Comparison of ENCODE assay signal across 8 mouse cellular contexts in the genomic region with DNA sequence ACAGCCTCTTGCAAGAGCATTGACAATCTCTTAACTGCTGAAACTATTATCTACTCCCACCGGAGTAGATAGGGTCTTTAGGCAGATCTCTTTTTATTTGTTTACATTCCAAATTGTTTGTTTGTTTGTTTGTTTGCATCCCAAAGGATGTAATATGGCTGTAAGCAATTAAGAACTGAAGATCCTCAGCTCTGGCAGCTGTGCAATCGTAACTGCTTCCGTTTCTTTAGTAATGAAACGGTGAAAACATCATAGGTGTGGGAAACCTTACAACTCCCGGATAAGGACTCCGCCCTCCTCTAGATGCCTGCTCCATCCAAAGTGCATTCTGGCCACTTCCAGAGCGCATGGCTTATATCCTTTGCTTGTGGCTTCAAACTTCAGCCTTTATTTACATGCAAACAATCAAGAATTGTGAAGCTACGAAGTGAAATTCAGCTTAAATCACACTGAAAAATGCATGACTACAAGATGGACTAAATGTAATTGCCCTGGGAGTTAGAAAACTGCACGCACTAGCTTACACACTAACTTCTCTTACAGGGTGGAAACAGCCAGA. TPM values are rescaled to one million over a fixed set of nuclear protein-coding genes. Genes with fewer than 3 reads are reported as not detected.
DNase-seq lines count a peak whose midpoint lies in the region; ATAC-seq and TF ChIP-seq lines count a peak whose summit lies in the region.

No protein-coding gene starts in this region.

- in situ Hi-C loops in CH12.LX (cut with MboI; ENCODE audit: low pct_ligation_motif_present, low pct_unique_long_range_greater_than_20kb, low sequenced_read_pairs): no loop called here

- peak overlapping the region; percentile 71 for H3K9ac ChIP-seq in CH12.LX (ENCODE audit: insufficient read depth, low read depth)
- peak overlapping the region; percentile 81 for H3K9ac ChIP-seq in forebrain, embryonic 13.5 days
- peak overlapping the region; percentile 92 for H3K9ac ChIP-seq in liver, embryonic 13.5 days

- H3K9me3 ChIP-seq in heart, embryonic 10.5 days: no peaks in the 10 kb centered on the region
- no peaks in the 10 kb centered on the region for H3K9me3 ChIP-seq in CH12.LX (replicated peaks; ENCODE audit: low read length)
- no peaks in the 10 kb centered on the region for H3K9me3 ChIP-seq in forebrain, embryonic 13.5 days (replicated peaks)
- no peaks in the 10 kb centered on the region for H3K9me3 ChIP-seq in liver, embryonic 13.5 days (replicated peaks)

- 16% methylated on average over 9 of the region's 9 CpGs for WGBS in heart, embryonic 10.5 days
- 16% methylated on average over 9 of the region's 9 CpGs for WGBS in forebrain, embryonic 13.5 days
- WGBS in liver, embryonic 13.5 days (ENCODE audit: insufficient replicate concordance): 6% methylated on average over 9 of the region's 9 CpGs

- TF ChIP-seq EP300 in CH12.LX (IDR thresholded peaks at IDR 0.05; ENCODE audit: low read length): no peak

- peaks cover 14% of the 10 kb centered on the region for H3K36me3 ChIP-seq in heart, embryonic 10.5 days
- peaks cover 12 to 26% of the 10 kb centered on the region in 2 experiments for H3K36me3 ChIP-seq in CH12.LX (replicated peaks in 1 of 2; ENCODE audit: control insufficient read depth in 1 of 2, insufficient read depth in 1 of 2, low read length in 1 of 2)
- H3K36me3 ChIP-seq in forebrain, embryonic 13.5 days (ENCODE audit: poor library complexity, severe bottlenecking): peaks cover 14% of the 10 kb centered on the region
- H3K36me3 ChIP-seq in liver, embryonic 13.5 days: peaks cover 27% of the 10 kb centered on the region

- H3K4me3 ChIP-seq in heart, embryonic 10.5 days: peak overlapping the region; percentile 81
- peak overlapping the region; percentile 87 to 97 (median 88) for H3K4me3 ChIP-seq in CH12.LX (replicated peaks in 1 of 3; ENCODE audit: low read depth in 2 of 3, low read length in 2 of 3, poor library complexity in 1 of 3)
- peak overlapping the region; percentile 85 for H3K4me3 ChIP-seq in forebrain, embryonic 13.5 days
- H3K4me3 ChIP-seq in liver, embryonic 13.5 days (replicated peaks): peak overlapping the region; percentile 84

- TF ChIP-seq RAD21 in CH12.LX (IDR thresholded peaks at IDR 0.05; ENCODE audit: low read depth, low read length): no peak

- peaks cover 28% of the 10 kb centered on the region for H3K4me1 ChIP-seq in heart, embryonic 10.5 days
- peaks cover 11 to 38% of the 10 kb centered on the region in 2 experiments for H3K4me1 ChIP-seq in CH12.LX (ENCODE audit: control insufficient read depth in 1 of 2, insufficient read depth in 2 of 2)
- peaks cover 25% of the 10 kb centered on the region for H3K4me1 ChIP-seq in forebrain, embryonic 13.5 days
- peaks cover 37% of the 10 kb centered on the region for H3K4me1 ChIP-seq in liver, embryonic 13.5 days (replicated peaks)

- H3K79me2 ChIP-seq in CH12.LX (replicated peaks; ENCODE audit: control insufficient read depth, extremely low read depth, insufficient read depth, poor library complexity, severe bottlenecking): peaks cover 33% of the 10 kb centered on the region

- DNase-seq in heart, embryonic 10.5 days (ENCODE audit: low spot score): no peak
- DNase-seq in heart, postnatal 25 days (ENCODE audit: low spot score): no peak
- peak; percentile 22 for DNase-seq in CH12.LX (ENCODE audit: extremely low read depth)
- DNase-seq in liver, embryonic 13.5 days: no peak
- no peak for DNase-seq in right cerebral cortex, postnatal 25 days
- DNase-seq in left cerebral cortex, postnatal 36 days (ENCODE audit: low spot score in 2 of 2): no peak

- intact Hi-C loops in heart, postnatal 25 days (cut with DNase I): no loop called here
- intact Hi-C loops in left cerebral cortex, postnatal 36 days (cut with DNase I): no loop called here

- no peaks in the 10 kb centered on the region for H3K27me3 ChIP-seq in heart, embryonic 10.5 days (ENCODE audit: insufficient read depth, poor library complexity, severe bottlenecking)
- H3K27me3 ChIP-seq in CH12.LX (replicated peaks): peaks cover 6% of the 10 kb centered on the region
- H3K27me3 ChIP-seq in forebrain, embryonic 13.5 days: no peaks in the 10 kb centered on the region
- no peaks in the 10 kb centered on the region for H3K27me3 ChIP-seq in liver, embryonic 13.5 days

- peak overlapping the region; percentile 100 for H3K4me2 ChIP-seq in CH12.LX (ENCODE audit: insufficient read depth, low read depth, poor library complexity, severe bottlenecking)
- peak overlapping the region; percentile 72 for H3K4me2 ChIP-seq in forebrain, embryonic 13.5 days
- H3K4me2 ChIP-seq in liver, embryonic 13.5 days: peak overlapping the region; percentile 83

- dilution Hi-C loops in CH12.LX (cut with MboI; ENCODE audit: extremely low pct_ligation_motif_present, extremely low pct_unique_long_range_greater_than_20kb, low sequenced_read_pairs): no loop called here

- no peak for TF ChIP-seq CTCF in CH12.LX (conservative IDR thresholded peaks at IDR 0.05 in 1 of 2, IDR thresholded peaks at IDR 0.05 in 1 of 2; ENCODE audit: low read depth in 2 of 2, low read length in 2 of 2)

- TF ChIP-seq POLR2A in CH12.LX (IDR thresholded peaks at IDR 0.05; ENCODE audit: low read depth, low read length): no peak

- no peak for ATAC-seq in forebrain, embryonic 13.5 days
- no peak for ATAC-seq in liver, embryonic 13.5 days (ENCODE audit: low read depth)
- ATAC-seq in megakaryocyte-erythroid progenitor cell, adult 5-6 weeks (replicated peaks; ENCODE audit: low FRiP score, low TSS enrichment, poor library complexity, severe bottlenecking): no peak

- H3K27ac ChIP-seq in heart, embryonic 10.5 days: peak overlapping the region; percentile 89; the same call in 1 of the 2 replicates
- H3K27ac ChIP-seq in CH12.LX (ENCODE audit: insufficient read depth, low read depth): no peak overlapping the region
- no peak overlapping the region for H3K27ac ChIP-seq in forebrain, embryonic 13.5 days
- peak overlapping the region; percentile 83 for H3K27ac ChIP-seq in liver, embryonic 13.5 days

TF ChIP-seq in CH12.LX, 34 proteins besides CTCF, POLR2A, EP300 and RAD21:
- TF ChIP-seq MXI1 (IDR thresholded peaks at IDR 0.05; ENCODE audit: low read depth, low read length) (peak; percentile 48), SIN3A (IDR thresholded peaks at IDR 0.05; ENCODE audit: low read length) (peak; percentile 38; the same call in 1 of the 2 replicates), UBTF (IDR thresholded peaks at IDR 0.05; ENCODE audit: low read depth, low read length) (no peak)

RNA-seq across cellular contexts. Expression of a gene that starts 0.7 kb away (rescaled TPM):
- polyA plus RNA-seq in heart, embryonic 10.5 days (2016; fragmentation: Nextera tagmentation; extraction: Ambion mirVana): 7.0 and 7.1 TPM in 2 replicates
- total RNA-seq in heart, postnatal 25 days (2021): 1 to 10 TPM; 1.4 to 1.8 TPM
- 8.9 and 10.2 TPM in 2 replicates for total RNA-seq in CH12.LX (2012; rRNA removed)
- total RNA-seq in CH12.LX (2014; rRNA removed): 7.4 and 7.7 TPM in 2 replicates
- polyA plus RNA-seq in CH12.LX (2012; ENCODE audit: insufficient read length, low read depth): 8.4 and 8.8 TPM in 2 replicates
- 5.9 and 6.6 TPM in 2 replicates for polyA plus RNA-seq in forebrain, embryonic 13.5 days (2015; fragmentation: Nextera tagmentation; extraction: Ambion mirVana)
- 4.1 and 5.1 TPM in 2 replicates for polyA plus RNA-seq in liver, embryonic 13.5 days (2015; fragmentation: Nextera tagmentation; extraction: Ambion mirVana)
- 1 to 10 TPM; 1.8 to 2.9 TPM for total RNA-seq in left cerebral cortex, postnatal 36 days (2021)
- total RNA-seq in megakaryocyte-erythroid progenitor cell, adult 5-6 weeks (2014; fragmentation: Nextera tagmentation): 13.5 and 14.4 TPM in 2 replicates
- total RNA-seq in megakaryocyte-erythroid progenitor cell, adult 5-6 weeks (2017): 19.9 and 21.0 TPM in 2 replicates

RNA-seq across cellular contexts. Expression of a gene that starts 48.7 kb away (rescaled TPM):
- polyA plus RNA-seq in heart, embryonic 10.5 days (2016; fragmentation: Nextera tagmentation; extraction: Ambion mirVana): 124 and 142 TPM in 2 replicates
- total RNA-seq in heart, postnatal 25 days (2021): 10 to 100 TPM; 51.3 to 55.2 TPM
- total RNA-seq in CH12.LX (2012; rRNA removed) (15.4 and 17.0 TPM in 2 replicates), CH12.LX (2014; rRNA removed) (39.8 and 43.2 TPM in 2 replicates)
- 20.4 and 22.7 TPM in 2 replicates for polyA plus RNA-seq in CH12.LX (2012; ENCODE audit: insufficient read length, low read depth)
- 271 and 288 TPM in 2 replicates for polyA plus RNA-seq in forebrain, embryonic 13.5 days (2015; fragmentation: Nextera tagmentation; extraction: Ambion mirVana)
- 36.8 and 41.1 TPM in 2 replicates for polyA plus RNA-seq in liver, embryonic 13.5 days (2015; fragmentation: Nextera tagmentation; extraction: Ambion mirVana)
- total RNA-seq in left cerebral cortex, postnatal 36 days (2021): 100 to 1,000 TPM; 213 to 248 TPM
- 56.0 and 59.1 TPM in 2 replicates for total RNA-seq in megakaryocyte-erythroid progenitor cell, adult 5-6 weeks (2014; fragmentation: Nextera tagmentation)
- 131 and 165 TPM in 2 replicates for total RNA-seq in megakaryocyte-erythroid progenitor cell, adult 5-6 weeks (2017)

Comparison
In these comparisons a context has a peak if more than half of its experiments do, and no peak if none do; other contexts are left out.
1. H3K27ac ChIP-seq: peak in heart, embryonic 10.5 days (single experiment) and liver, embryonic 13.5 days (single experiment); none in CH12.LX (single experiment) and forebrain, embryonic 13.5 days (single experiment).
2. Peak in every context shown above with its lines, with median percentiles within 50 percentile points of each other: H3K4me3 ChIP-seq, H3K4me2 ChIP-seq and H3K9ac ChIP-seq.